Mouse (Mus musculus) left cerebral cortex, postnatal 4 days (tissue): ENCODE results near the gene Ly6g6e. TPM values are rescaled to one million over a fixed set of nuclear protein-coding genes. Genes with fewer than 3 reads are reported as not detected.

Source experiments
- DNase-seq: peaks from one replicate; pipeline ENCODE4 v3.0.0-alpha.2; 2022
- intact Hi-C: fragments of 180-260 bp; cut with DNase I; formaldehyde crosslinking; loops from one replicate; pipeline ENCODE4 v1.15.1; 2025
- total RNA-seq, 2 experiments: library from RNA; stranded (reverse); gene quantifications; 2 replicates each; pipeline ENCODE4 v1.2.3; 2021

Gene Ly6g6e
- total RNA-seq, 2 experiments from 2014 or later = 2.8 to 3.4 TPM

DNA sequence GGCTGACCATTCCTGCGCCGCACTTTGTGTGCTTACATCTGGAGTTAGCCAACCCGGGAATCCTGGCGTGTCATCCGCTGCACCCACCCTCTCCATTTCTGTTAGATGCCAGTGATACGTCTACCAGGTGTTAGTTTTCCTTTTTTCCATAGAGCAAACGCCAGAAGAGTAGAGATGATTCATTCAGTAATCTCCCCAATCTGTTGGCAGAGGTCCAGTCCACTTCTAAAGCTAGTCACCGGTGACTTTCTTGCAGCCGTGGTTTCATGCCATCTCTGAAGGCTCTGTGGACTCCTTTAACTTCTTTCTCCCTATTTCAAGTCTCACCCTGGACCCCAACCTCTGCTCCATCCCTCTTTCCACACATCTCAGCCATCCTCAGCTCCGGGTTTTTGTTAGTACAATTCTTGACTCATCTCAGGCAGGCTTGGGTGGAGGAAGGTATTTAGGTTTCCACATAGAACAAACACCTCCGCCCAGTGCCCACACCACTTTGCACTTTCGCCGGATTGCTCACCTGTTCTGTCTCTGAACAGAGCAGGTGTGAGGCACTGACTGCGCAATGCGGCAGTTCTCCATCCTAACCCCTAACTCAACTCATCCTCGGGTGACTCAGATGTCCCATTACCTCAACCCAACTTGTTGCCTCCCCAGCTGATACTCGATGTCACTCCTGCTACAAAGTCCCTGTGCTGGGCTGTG lies 8.3 kb upstream of the Ly6g6e start:
- intact Hi-C loops = no loop called here

DNA sequence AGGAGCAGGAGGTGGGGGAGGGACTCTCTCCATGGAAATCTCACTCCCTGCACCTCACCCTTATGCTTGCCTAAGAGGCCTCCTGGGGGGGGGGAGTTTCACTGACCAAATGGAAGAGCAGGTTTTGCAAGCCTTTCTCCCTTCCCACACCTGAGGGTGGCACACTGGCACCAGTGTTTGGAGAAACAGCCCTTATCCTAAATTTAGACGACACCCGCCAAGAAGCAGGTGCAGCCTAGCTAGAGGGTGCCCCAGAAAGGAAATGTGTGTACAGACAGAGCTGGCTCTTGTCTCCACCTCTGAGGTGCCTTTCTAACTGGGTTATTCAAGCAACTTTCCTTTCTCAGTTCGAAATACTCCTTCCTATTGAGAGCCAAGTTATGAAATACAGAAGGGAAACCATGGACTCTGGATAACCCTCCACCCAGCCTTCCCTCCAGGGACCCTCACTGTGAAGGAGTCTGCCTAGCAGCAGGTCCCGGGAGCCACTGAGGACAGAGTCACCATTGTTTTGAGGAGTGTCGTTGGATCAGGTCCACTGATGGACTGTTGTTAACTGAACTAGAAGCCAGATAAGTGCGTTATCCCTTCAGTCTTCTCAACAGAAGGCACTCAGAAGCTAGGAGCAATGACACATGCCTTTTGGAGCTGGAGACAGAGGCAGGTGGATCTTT lies 6.0 kb upstream of the Ly6g6e start:
- no peak for DNase-seq
- intact Hi-C loops = no loop called here

More for the DNA sequence above, 8.3 kb upstream of the Ly6g6e start:
- no peak for DNase-seq

DNA sequence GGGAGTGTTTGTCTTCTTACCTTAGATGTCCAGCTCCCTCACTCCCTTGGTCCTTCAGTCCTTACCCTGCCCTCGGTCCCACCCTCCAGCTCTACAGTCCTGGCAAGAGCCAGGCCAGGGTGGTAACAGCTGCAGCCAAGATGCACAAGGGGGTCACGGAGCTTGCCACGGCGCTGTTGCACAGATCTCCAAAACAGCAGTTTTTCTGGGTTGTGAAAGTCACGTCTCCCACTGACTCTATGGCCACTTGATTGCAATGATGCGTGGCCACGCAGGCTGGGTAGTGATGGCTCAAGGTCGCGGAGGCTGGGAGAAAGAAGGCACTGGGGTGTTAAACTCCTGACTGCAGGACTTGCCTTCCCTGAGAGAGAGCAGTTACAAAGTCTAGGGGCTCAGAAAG lies 5.2 kb upstream of the Ly6g6e start:
- intact Hi-C loops = no loop called here
- DNase-seq = no peak

DNA sequence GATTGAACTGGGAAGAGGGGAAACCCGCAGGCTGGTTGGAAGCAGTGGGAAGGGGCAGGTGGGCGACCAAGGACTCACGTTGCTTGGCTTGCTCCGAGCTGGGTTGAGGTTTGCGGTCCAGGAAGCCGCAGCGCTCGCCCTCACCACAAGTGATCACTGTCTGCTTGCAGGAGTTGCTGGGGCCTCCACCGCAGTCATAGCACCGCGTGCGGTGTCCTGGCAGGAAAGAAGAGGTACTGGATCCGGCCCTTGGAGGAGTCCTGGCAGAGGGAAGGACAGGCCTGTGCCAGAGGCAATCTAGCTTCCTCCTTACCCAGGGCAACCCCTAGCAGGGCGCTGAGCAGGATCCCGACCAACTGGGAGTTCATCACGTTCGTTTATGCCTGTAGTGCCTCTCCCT lies 2.6 kb upstream of the Ly6g6e start:
- intact Hi-C loops = no loop called here

DNA sequence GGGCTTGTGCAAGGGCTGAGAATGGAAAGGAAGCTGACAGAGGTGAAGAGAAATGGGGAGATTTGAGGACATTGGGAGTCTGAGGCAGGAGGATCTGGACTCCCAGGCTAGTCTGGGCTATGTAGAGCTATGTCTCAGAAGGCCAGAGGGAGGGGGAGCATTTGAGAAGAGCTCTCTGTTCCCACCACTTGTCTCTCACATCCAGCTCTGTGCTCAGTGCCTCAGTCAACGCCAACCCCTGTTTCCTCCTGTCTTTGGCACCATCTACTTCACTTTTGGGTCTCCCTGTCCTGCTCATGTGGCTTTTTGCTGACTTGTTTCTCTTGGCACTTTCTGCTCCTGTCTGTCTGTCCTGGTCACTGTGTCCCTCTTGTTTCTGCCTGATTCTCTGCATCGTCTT lies 583 bp downstream of the Ly6g6e start:
- DNase-seq = no peak
- intact Hi-C loops = no loop called here

More for the DNA sequence above, 2.6 kb upstream of the Ly6g6e start:
- peak; percentile 48 for DNase-seq

DNA sequence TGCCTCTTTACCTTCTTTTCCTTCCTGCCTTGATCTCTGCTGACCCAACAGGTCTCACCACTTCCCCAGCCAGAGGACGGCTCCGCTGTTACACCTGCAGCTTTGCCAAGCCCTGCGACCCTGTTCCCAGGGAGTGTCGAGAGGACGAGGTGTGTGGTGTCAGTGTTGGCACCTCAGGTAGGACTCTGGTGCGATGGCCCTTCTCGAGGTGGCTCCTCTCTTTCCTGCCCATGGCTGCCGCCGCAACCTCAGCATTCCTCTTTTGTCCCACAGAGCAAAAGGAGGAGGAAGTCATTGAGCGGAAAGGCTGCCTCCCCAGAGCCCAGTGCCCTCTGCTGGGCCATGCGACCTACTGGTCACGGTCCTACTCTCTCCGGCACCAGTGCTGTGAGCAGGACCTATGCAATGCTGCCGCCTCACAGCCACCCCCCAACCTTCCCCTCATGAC lies 1.1 kb downstream of the Ly6g6e start, which contains the start of gene Ly6g6d:
Ly6g6d (minus strand) TSS at position 280 of the 448 bp plus-strand sequence.
- peak; percentile 46 for DNase-seq
- intact Hi-C loops = no loop called here

DNA sequence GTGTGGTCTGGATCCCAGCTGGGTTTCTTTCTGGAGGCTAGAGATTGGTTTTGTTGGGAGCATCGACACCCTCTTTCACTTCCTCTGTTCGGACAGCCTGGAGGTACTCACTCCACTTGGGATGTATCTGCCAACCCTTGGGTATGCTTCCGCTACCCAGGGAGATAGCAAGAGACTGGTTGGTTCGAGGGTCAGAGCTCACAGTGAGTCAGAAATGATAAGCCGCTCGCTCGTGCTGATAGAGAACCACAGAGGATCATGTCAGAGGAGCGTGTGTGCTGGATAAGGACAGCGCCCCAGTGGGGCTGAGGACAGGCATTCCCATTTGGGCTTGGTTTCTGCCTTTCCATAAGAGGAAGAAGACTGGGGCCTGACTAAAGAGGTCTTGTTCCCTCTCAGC lies 3.1 kb downstream of the Ly6g6e start:
- intact Hi-C loops = no loop called here
- DNase-seq = no peak

DNA sequence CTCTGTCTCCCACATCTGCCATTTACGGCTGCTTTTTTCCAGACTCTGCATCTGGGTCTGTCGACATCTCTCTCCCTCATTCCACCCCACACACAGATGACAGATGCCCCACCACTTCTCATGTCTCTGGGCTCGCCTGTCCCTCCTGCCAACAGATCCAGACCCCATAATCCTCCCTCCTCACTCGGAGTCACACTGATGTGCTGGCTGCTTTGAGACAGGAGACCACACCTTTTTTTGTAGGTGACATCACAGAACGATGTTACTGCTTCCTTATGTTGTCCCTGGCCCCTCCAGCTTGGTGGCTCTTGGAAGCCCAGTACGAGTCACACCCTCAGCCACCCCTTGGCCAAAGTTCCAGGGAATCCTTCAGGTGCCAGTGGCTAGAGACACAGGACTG lies 3.5 kb downstream of the Ly6g6e start:
- no peak for DNase-seq
- intact Hi-C loops = no loop called here

DNA sequence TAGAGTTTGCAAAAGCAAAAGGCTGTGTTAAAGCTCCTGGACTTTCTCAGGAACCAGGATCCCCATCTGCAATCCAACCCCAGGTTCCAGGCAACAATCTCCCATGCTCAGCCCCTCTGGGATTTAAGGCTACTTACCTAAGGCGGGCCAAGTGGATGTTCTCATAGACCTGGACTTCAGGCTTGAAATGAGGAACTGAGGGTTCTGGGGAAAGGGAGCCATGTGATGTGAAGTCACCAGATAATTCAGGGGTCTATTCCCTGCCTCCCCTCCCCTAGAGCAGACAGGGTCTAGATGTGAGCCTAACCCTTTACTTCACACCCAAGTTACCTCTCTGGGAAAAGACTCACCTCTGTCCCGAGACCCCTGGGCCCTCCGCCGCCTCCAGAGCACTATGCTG lies 4.0 kb downstream of the Ly6g6e start:
- intact Hi-C loops = no loop called here
- DNase-seq = no peak

DNA sequence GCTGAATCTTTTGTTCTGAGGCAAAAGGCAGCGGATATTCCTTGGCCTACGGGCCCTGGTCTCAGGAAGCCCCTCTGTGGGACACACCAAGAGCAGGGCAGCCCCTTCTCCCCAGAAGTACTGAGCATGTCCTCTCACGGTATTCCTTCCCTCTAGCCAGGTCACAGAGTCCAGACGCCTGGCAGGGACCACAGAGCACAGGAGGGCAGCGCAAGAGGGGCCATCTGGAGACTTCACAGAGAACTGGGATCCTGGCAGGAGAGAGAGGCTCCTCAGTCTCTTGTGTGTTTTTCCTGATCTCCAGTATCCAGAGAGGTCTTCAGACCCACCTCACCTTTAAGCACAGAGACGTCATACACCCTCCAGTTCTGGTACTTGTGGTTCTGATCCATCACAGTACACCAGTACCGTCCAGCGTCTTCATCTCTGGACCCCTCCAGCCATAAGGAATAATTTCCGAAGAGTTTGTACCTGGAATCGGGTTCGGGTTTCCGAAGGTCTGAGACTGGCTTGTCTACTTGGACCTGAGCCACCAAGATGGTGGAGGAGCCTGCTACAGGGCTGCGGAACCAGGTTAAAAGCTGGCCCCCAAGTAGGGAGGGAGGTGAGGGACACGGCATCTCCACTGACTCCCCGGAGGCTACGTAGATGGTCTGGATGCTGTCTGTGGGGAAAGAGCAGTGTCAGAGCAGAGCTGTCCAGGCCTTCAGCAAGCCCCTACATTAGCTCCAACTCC lies 6.3 kb downstream of the Ly6g6e start:
- DNase-seq = no peak
- intact Hi-C loops = no loop called here

DNA sequence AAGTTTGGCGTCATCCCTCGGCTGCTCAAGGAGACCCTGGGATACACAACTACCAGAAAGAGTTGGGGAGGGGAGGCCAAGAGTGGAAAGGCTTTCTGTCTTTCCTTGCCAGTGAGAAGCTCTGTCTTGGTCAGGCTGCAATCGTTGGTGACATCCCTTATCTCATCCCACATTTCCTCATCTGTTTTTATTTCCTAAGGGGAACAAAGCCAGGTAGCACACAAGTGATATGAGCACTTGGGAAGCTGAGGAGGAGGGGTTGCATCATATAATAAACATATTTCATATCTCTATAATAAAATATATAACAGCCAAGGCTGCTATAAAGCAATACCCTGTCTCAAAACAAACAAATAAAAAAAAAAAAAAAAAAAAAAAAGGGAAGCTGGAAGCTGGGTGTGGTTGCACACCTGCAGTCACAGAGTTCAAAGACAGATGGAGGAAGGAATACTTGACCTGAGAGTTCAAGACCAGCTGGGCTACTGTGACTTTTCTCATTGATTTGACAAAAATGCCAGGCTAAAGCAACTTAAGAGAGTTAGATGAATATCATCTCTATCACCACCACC lies 7.3 kb downstream of the Ly6g6e start:
- no peak for DNase-seq
- intact Hi-C loops = no loop called here

DNA sequence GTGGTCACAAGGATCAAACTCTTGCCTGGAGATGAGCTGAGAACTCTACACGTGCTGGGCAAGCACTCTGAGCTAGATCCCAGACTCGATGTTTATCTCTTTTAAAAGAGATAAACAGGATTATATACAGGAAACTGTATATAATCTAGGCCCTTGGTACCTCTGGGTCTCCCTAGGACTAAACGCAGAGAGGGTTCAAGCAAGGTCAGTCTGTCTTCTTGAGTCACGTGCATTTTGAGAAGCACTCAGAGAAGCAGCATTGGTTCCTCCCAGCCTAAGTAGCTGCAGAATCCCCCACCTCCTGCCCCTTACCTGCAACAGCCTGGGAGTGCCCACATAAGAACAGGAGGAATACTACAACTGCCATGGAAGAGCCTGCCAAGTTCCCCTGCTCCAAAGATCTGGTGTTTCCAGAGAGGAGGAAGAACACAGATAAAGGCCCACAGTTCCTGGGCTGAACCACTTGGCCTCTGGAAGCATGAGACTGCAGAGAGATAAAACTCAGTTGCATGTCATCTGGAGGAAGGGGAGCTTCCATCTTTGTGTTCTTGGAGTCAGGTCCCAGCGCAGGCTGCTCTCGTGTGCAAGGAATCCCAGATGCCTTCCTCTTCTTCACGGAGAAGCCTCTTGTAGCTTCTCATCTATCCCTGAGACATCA lies 8.6 kb downstream of the Ly6g6e start, which contains the start of gene Ly6g6f:
Ly6g6f (minus strand) TSS at position 403 of the 658 bp plus-strand sequence.
- DNase-seq = no peak
- intact Hi-C loops = no loop called here

DNA sequence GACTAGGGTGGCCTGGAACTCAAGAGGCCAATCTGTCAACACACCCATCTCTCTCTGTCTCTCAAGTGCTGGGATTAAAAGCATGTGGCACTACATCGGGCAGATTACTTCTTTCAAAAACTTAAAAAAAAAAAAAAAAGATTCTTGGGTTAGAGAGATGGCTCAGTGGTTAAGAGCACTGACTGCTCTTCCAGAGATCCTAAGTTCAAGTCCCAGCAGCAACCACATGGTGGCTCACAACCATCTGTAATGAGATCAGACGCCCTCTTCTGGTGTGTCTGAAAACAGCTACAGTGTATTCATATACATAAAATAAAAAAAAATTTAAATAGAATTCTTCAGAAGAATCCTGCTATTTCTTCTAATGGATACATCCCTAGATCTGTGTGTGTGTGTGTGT lies 11.4 kb downstream of the Ly6g6e start:
- DNase-seq = no peak
- intact Hi-C loops = no loop called here

DNA sequence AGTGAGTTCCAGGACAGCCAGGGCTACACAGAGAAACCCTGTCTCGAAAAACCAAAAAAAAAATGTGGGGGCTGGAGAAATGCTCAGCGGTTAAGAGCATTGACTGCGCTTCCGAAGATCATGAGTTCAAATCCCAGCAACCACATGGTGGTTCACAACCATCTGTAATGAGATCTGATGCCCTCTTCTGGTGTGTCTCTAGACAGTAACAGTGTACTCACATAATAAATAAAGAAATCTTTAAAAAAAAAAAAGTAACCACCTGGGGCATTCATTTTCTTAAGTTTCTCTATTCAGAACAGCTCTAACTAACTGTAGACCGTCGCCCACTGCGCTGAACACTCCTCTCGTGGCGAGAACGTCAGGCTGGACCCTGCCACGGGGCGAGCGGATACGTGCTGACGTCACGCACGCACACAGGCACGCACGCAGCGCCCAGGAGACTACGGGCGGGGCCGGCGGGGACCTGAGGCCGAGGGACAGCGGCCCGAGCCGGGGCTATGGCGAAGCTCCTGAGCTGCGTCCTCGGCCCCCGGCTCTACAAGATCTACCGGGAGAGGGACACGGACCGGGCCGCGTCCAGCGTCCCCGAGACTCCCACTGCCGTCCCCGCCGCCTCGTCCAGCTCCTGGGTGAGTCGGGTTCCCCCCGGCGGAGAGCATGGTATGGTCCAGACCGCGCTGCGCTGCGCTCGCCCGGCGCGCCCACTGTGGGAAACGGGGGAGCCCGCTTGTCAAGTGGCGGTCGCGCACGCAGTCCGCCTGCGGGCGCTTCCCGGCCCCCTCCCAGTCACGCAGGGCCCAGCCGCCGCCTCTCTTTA lies 12.3 kb downstream of the Ly6g6e start, which contains the start of gene Abhd16a:
Abhd16a (plus strand) TSS at position 439 of the 820 bp plus-strand sequence.
- intact Hi-C loops = no loop called here
- peak; percentile 96 for DNase-seq

DNA sequence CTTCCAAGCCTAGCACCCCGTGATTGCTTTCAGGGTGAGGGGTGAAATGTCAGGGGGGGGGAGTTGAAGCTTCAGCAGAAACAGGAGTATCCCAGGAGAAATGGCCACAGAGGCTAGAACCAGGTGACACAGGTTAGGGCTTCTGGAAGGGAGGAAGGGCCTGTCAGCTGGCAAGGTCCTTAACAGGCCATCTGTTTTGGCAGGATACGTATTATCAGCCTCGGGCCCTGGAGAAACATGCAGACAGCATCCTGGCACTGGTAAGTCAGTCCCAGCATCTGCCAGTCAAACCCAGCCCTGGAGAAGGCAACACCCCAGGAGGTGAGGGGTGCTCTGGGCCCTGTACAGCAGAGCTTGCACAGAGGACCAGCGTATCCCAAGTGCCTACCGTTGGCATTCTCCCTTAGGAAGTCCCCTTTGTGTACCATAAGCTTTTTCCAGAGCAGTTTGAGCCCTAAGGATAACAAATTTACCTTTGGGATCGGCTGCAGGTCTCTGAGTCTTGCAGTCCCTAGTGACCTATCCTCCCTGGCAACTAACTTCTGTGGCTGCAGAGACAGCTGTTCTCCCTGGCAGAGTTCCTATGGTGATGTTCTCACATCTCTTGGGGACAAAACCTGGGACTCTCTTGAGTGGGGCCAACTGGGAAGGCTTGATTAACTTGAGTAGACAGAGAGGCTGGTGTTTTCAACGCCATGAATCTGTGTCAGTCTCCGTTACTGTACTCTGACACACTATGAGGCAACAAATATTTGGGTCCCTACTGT lies 13.6 kb downstream of the Ly6g6e start:
- DNase-seq = peak; percentile 78
- intact Hi-C loops = no loop called here

DNA sequence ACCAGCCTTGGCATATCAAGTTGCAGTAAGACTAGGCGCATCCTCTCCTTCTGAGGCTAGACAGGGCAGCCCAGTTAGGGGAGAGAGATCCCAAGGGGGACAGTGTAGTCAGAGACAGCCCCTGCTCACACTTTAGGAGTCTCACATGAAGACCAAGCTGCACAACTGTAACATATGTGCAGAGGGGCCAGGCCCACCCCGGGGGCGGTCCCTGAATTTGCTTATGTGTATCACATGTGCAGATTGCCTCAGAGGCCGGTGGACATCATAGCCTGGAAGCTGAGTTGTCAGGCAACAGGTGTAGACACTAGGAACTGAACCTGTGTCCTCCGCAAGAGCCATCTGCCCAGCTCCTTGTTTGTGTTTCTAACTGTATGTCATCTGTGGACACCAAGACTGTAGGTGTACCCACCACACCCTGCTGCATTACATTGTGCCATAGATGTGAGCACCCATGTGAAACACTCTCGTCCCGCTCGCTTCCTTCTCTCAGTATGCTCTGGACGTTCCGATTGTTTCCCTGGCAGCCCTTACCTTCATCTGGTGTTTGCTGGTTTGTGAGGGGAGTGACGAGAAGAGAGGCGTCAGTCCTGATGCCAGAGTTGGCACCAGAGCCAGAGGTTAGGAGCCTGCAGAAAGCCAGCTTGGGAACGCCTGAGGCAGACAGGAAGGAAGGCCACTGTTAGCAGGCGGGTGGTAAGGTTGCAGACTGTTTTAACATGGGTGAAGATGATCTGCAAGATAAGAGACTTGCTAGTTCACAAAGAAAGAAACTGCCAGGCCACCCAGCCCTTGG lies 15.9 kb downstream of the Ly6g6e start:
- no peak for DNase-seq
- intact Hi-C loops = no loop called here

DNA sequence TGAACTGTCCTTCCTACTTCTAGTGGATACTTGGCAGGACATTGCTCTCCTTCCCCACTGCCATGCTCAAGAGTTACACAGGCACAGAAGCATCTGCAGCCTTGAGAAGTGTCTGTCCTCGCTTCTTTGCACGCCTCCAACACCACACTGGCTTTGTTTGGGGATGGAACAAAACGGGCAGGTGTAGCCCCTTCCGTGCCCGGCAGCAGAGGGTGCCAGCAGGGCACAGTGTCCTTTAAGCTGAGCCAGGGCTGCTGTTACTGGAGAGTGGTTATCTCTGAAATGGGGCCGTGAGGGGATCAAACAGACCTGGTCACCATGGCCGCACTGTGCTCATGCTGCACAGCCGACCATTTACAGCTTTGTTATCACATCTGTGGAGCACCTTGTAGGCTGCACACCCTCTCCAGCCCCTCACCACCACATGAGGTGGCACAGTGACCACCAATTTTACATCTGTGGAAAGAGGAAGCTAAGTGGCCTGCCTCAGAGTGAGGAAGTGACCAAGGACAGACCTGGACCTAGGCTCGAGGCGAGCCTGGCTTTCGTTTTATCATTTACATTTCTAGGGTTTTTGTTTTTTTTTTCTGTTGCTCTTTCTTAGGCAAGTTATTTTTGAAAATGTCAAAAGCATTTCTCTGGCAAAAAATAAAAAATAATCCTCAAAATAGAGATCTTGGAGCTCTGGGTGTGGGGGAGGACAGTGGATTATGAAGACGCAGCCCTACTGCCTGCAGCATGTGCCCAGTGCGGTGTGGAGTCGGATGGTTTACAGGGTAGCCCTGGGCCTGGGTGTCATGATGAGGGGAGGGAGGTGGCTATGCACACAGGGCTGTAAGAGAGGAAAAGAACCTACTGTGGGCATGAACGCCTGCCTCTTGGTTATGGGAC lies 18.0 kb downstream of the Ly6g6e start:
- intact Hi-C loops = no loop called here
- DNase-seq = no peak
